Mouse (Mus musculus) cerebellum, postnatal 14 days (tissue): Measurements from ENCODE around the gene Foxn1.

Source experiments
- DNase-seq, 2 experiments: peaks; one replicate each; pipeline ENCODE4 v3.0.0; 2021; ENCODE audit warnings: mixed read lengths in 2 of 2

The Foxn1 gene

GRCm38 (mm10) chr11:78355471-78356238 is 30.7 kb downstream of the Foxn1 start:
- peak; percentile 84 to 93 for DNase-seq

GRCm38 (mm10) chr11:78354905-78355304 is 31.5 kb downstream of the Foxn1 start:
- no peak for DNase-seq

DNA sequence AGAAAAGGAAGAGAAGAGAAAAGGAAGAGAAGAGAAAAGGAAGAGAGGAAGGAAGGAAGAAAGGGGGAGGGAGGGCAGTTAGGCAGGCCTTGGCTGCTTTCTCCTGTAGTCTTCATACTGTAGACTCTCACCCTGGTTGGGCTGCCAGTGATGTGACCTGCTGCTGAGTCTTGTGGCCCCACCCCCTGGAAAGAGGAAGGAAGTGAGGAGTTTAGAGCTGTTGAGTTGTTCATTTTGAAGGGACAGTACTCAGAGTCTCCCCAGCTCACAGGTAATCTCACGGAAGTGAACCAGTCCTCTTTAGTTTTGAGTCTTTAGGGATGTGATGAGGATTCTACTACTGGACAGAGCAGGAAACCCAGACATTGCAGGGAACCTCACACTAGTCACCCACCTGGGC is 33.3 kb downstream of the Foxn1 start:
- DNase-seq = no peak

DNA sequence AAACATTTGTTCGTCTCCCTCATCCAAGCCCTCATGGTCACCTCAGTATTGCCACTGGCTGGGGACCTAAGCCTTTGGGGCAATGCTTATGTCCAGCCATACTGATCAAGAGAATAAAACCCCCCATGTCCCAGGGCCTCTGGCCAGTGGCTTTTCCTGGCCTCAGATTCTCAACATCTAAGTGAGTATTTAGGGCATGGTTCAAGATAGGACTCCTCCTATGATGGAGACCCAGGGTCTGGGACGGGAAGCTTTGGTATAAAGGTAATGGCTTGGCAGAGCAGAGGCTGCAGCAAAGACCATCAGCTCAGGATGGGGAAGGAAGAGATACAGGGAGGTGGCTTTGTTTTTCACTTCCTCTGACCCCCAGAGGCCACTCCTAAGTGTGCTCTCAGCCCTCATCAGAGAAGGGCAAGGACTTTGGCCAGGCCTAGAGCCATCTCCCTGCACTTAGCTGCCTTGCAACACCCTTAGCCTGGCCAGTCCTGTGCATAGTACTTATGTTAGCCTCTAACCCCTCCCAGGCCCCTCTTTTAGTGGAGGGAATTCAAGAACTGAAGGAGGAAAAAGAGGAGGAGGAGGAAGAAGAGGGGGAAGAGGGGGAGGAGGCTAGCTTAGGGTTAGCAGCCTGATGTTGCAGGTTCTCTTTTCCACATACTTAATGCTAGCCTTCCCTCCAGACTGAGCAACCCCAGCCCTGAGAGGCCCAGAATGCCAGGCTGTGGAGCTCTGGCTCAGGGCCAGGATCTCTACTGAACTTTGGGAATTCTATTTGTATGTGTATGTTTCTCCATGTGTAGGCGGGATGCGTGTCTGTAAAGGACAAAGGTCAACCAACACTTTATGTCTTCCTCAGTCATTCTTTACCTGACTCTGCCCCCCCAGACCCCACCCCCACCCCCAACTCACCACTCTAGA is 36.7 kb downstream of the Foxn1 start:
- no peak for DNase-seq

- DNase-seq = no peak
Measured at GRCm38 (mm10) chr11:78348474-78348873, 37.9 kb downstream of the Foxn1 start.

DNA sequence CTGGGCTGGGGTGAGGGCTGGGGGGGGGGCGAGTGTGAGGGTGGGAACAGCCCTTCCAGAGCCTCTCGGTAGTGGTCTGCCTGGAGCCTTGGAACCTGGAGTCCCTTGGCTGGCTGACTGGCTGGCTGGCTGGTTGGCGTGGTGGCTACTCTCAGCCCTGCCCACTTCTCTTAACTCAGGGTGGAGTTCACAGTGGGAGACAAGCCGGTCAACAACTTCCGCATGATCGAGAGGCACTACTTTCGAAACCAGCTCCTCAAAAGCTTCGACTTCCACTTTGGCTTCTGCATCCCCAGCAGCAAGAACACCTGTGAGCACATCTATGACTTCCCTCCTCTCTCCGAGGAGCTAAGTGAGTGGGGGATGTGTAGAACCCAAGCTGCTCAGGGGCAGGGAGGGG is 38.5 kb downstream of the Foxn1 start:
- DNase-seq = no peak

- DNase-seq = peak; percentile 85 to 94
Measured at GRCm38 (mm10) chr11:78347070-78347754, 39.1 kb downstream of the Foxn1 start.

DNA sequence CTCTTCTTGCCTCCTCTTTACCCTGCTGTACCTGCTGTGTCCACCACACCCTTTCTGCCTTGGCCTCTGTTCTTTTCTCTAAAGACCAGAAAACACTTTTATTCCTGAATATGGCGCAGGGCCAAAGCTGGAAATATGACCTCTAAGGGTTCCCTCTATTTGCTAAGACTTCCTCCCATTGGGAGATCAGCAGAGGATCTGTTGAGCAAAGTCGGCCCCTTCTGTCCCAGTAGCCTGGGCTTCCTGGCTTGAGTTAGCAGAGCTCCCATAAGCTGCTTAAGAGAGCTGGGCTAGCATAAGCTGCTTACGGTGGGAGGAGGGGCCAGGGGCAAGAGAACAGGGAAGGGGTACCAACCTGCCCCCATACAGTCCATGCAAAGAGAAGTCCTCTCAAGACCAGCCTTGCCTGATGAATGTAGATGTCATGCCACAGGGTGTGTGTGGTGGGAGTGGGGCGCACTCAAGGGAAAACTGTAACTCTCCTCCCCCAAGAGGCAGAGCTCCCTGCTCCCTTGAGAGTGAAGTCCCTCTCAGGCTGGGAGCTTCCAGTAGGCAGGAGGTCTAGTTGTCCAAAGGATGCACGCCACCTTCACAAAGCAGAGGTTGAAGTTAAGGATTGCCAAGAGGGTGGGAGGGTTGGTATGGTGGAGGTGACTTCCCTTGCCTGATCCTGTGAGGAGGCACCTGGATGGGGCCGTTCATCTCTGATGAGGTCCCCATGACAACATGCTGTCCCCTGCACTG is 39.9 kb downstream of the Foxn1 start:
- no peak for DNase-seq

GRCm38 (mm10) chr11:78345801-78346200 is 40.6 kb downstream of the Foxn1 start:
- no peak for DNase-seq

DNA sequence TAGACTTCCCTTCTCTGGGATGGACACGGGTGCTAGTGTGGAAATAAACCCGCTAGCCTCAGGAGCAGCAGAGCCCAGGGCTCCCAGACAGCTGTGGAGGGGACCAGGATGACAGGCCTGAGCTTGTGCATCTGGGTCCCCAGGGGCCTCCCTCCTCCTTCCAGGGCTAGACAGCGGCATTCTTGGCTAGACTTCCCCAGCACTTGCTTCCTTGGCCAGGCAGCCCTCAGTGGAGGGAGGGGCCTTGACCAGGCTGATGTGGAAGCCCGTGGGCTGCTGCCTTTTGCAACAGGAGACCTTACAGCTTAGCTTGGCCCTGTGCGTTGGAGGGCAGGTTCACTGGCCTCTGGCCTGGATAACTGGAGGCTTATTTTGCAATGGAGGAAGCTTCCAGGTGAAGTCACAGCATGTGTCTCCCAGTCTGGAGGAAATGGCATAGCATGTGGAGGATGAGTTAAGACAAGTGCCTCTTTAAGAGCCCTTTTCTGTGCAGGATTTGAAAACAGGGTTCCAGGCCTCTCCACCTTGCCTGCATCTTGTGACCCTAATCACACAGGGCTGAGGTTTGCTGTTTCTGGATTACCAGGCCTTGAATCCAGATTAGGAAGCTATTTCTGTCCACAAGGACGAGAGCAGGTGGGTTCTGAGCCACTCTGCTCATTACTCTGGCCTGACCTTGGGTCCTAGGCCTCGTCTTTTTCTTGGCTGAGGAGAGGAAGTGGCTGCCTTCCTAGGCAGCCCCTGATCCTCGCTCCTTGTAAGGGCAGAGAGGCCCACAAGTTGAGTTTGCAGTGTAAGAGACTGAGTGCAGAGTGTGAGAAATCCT is 41.3 kb downstream of the Foxn1 start:
- no peak for DNase-seq

DNA sequence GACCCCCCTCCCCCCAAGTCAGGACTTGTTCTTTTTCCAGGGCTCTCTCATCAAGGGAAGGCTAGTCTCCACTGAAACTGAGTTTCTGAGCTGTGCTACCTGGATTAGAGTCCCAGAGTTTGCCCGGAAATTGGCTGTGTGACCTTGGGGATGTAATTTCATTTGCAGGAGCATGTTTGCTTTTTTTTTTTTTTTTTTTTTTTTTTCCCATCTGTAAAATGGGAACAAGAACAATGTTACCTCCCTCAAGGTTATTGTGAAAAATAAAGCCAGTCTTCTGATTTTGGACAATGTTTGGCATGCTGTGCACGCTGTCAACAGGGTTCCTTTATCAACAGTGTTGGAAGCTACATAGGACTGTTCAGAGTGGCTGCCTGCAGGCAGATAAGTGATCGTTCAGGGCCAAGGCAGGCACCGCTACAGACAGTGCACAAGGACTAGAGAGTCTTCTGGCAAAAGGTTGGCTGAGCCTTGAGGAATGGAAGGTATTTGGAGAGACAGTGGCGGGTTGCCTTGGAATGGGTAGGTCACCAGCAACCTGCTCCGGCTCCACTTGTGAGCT is 41.9 kb downstream of the Foxn1 start:
- no peak for DNase-seq

DNA sequence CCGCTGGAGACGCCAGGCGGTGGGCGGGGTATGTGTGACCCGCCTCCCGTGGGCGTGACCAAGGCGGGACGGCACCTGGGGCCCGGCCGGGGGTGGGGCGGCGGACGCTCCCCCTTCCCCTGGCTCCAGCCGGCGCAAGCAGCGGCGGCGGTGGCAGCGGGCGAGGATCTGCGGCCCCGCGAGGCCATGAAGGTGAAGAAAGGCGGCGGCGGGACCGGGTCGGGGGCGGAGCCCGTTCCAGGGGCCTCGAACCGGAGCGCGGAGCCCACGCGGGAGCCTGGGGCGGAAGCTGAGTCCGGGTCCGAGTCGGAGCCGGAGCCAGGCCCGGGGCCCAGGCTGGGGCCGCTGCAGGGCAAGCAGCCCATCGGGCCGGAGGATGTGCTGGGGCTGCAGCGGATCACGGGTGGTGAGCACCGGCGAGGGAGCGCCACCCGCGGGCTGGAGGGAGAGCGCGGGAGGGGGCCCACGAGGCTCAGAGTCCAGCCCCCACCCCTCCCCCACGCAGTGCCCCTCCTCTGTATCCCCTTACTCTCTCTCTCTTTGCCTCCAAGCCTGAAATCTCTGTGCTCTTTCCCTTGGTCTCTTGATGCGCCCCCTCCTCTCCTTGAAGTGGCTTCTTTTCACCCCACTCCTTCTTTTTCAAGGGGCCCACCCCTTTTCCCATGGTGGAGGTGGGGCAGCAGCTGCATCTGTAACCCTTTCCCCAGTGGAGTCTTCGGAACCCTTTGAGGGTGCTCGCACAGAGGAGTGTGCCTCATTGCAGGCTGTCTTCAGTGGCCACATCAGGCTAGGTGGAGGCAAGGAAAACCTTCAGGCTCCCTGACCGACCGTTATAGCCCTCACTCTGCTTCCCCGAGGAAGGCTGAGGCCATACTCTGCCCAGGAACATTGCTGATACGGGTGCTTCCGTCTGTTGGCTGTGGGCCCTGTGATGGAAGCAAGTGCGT is 42.7 kb downstream of the Foxn1 start, which contains the start of gene Unc119:
Unc119 (plus strand) TSS at position 102 of the 947 bp plus-strand sequence.
- peak; percentile 80 to 83 for DNase-seq

DNA sequence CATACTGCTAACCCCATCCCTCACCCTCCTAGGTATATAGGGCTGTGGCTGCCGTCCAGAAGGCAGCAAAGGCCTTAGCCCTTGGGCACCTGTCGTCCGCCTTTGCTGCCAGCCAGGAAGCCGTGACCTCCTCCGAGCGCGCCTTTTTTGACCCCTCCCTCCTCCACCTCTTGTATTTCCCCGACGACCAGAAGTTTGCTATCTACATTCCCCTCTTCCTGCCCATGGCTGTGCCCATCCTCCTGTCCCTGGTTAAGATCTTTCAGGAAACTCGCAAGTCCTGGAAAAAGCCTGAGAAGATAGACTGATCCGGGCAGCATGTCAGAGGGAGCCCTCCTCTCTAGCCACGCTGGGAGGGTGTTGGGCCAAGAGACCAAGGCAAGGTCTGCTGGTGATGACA is 44.7 kb downstream of the Foxn1 start:
- DNase-seq = no peak

GRCm38 (mm10) chr11:78337040-78337439 is 49.3 kb downstream of the Foxn1 start:
- DNase-seq = no peak

DNA sequence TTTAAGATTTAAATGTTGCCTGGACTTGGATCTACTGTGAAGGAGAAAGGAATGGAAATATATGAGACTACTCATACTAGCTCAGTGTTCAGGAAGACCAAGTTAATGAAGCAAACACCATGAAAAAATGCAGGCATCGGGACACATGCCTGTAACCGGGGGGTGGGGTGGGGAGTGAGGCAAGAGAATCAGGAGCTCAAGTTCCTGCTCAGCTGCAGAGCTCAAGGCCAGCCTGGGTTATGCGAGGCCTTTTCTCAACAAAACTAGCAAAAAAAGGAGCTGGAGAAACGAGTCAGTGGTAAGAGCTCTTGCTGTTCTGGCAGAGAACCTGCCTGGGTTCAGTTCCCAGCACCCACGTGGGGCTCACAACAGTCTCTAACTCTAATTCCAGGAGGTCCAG is 52.4 kb downstream of the Foxn1 start:
- DNase-seq = no peak

GRCm38 (mm10) chr11:78332676-78333075 is 53.7 kb downstream of the Foxn1 start:
- no peak for DNase-seq

GRCm38 (mm10) chr11:78328512-78329056 is 57.8 kb downstream of the Foxn1 start:
- DNase-seq = no peak

DNA sequence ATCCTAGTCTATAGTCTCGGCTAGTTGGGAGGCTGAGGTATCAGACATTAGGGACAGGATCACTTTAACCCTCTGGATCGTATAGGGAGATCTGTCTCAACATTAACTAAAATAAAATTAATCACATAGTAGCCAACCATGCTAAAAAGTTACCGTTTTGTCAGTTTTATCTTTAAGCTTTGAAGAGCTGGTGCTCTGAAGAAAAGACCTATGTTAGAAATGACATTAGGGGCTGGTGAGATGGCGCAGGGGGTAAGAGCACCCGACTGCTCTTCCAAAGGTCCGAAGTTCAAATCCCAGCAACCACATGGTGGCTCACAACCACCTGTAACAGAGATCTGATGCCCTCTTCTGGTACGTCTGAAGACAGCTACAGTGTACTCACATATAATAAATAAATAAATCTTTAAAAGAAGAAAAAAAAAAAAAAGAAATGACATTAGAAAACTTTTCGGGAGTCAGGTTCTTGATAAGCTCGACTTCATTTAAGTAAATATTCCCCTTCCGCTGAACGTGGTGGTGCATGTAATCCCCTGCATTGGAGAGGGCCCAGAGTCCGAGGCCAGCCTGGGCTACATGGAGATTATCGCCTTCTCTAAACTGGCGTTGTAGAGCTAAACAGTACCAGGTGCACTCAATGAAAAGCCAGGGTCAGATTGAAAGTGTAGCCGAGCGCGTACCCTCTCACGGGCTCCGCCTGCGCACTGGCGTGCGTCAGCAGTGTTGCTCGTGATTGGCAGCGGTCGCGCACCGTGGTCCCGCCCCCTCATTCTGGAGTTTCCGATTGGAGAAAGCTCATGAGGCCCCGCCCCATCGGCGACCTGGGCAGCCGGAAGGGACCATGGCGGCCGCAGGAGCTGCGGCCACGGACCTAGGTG is 58.5 kb downstream of the Foxn1 start, which contains the start of gene Pigs:
Pigs (plus strand) TSS at position 782 of the 878 bp plus-strand sequence.
- DNase-seq = peak; percentile 99

DNA sequence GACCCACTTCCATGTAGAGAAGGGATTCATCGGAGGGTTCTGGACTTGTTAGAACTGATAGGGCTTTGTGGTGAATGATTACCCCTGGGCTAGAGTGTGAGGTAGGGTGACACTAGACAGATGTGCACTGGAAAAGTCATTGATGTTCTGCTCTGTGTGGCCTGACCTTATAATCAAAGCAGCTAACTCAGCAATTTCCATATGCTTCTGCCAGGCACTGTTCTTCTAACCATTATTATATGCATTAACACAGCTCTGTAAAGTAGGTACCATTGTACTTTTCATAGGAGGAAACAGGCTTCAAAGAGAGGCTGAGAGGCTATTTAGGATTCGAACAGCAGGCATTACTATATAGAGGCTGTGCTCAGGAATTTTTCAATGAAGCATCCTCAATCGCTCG is 59.1 kb downstream of the Foxn1 start:
- DNase-seq = no peak
